Comparison of ENCODE assay signal across 21 mouse cellular contexts in the genomic region with DNA sequence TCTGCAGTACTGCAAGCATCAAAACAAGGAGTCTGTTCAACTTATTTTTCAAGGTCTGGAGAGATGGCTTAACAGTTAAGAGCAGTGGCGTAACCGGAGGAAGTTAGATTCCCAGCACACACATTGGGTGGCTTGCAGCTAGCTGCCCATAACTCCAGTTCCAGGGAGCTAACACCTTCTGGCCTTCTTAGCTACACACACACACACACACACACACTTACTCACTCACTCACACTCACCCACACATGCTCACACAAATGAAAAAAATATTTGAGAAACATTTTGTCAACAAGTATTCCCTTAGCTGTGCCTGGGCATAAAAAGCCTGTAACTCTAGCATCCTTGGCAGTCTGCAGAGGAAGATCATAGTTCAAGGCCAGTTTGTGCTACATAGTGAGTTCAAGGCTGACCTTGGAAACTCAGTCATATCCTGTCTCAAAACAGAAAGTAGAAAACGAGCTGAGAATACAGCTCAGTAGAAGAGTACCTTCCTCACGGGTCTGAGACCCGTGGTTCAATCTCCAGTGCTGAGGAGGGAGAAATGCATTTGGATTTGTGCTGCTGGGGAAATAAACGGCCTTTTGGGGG. TPM values are rescaled to one million over a fixed set of nuclear protein-coding genes. Genes with fewer than 3 reads are reported as not detected.
DNase-seq lines count a peak whose midpoint lies in the region; TF ChIP-seq lines count a peak whose summit lies in the region.
"Had no signal": no experiment of that assay in that cellular context is flagged by ENCODE, and none has a peak within 500 bp of the region (broad histone marks: within the 10 kb centered on the region; RNA-seq: fewer than 3 reads in every experiment).

No protein-coding gene starts in this region.

- peaks cover 28 to 84% of the 10 kb centered on the region in 2 experiments for H3K4me1 ChIP-seq in CH12.LX (ENCODE audit: control insufficient read depth in 1 of 2, insufficient read depth in 2 of 2)
- peaks cover 15% of the 10 kb centered on the region for H3K4me1 ChIP-seq in testis, adult 2 months (ENCODE audit: control insufficient read depth, insufficient read depth, low read length)
- H3K4me1 ChIP-seq: liver, embryonic 12.5 days; lung, embryonic 15.5 days; midbrain, embryonic 15.5 days had no signal

- TF ChIP-seq POLR2A in CH12.LX (IDR thresholded peaks at IDR 0.05; ENCODE audit: low read depth, low read length), result no peak
- TF ChIP-seq POLR2A in testis, adult 2 months (IDR thresholded peaks at IDR 0.05; ENCODE audit: control insufficient read depth, low read depth, low read length), result no peak

- no peak for DNase-seq in gastrocnemius, adult 2 months
- DNase-seq in gastrocnemius, postnatal 10 days, result no peak
- no peak for DNase-seq in CH12.LX (ENCODE audit: extremely low read depth)
- peak; percentile 19 for DNase-seq in brain, adult 2 months (ENCODE audit: low read depth, low spot score)
- DNase-seq in spleen, postnatal 10 days (ENCODE audit: low spot score in 2 of 2), result no peak
- no peak for DNase-seq in heart, adult 8-10 months (ENCODE audit: low spot score)
- DNase-seq in cerebellum, adult 11 months, result no peak
- DNase-seq: cerebellum, adult 8-10 months; gastrocnemius, postnatal 25 days; heart, postnatal 4 days; kidney, adult 11 months; kidney, postnatal 10 days; right cerebral cortex, adult 18-20 months had no signal

- in situ Hi-C loops in CH12.LX (cut with MboI; ENCODE audit: low pct_ligation_motif_present, low pct_unique_long_range_greater_than_20kb, low sequenced_read_pairs), result no loop called here

- H3K27ac ChIP-seq in gastrocnemius, adult 2 months, result peak overlapping the region; percentile 38; the same call in 1 of the 2 replicates
- H3K27ac ChIP-seq in CH12.LX (ENCODE audit: insufficient read depth, low read depth), result no peak overlapping the region
- H3K27ac ChIP-seq in testis, adult 2 months (ENCODE audit: control insufficient read depth, insufficient read depth, low read depth, low read length), result peak overlapping the region; percentile 88
- H3K27ac ChIP-seq: embryonic facial prominence, embryonic 15.5 days; liver, embryonic 12.5 days; lung, embryonic 15.5 days; macrophage; midbrain, embryonic 15.5 days had no signal

- TF ChIP-seq CTCF in gastrocnemius, adult 2 months (IDR thresholded peaks at IDR 0.05), result no peak
- no peak for TF ChIP-seq CTCF in CH12.LX (conservative IDR thresholded peaks at IDR 0.05 in 1 of 2, IDR thresholded peaks at IDR 0.05 in 1 of 2; ENCODE audit: low read depth in 2 of 2, low read length in 2 of 2)
- no peak for TF ChIP-seq CTCF in testis, adult 2 months (IDR thresholded peaks at IDR 0.05; ENCODE audit: control insufficient read depth, insufficient read depth, insufficient replicate concordance, low read depth, low read length)

- no peak overlapping the region for H3K4me2 ChIP-seq in CH12.LX (ENCODE audit: insufficient read depth, low read depth, poor library complexity, severe bottlenecking)
- H3K4me2 ChIP-seq: embryonic facial prominence, embryonic 15.5 days; heart, embryonic 12.5 days; liver, embryonic 12.5 days; lung, embryonic 15.5 days; midbrain, embryonic 15.5 days had no signal

- no peak overlapping the region for H3K4me3 ChIP-seq in gastrocnemius, adult 2 months
- H3K4me3 ChIP-seq in CH12.LX (replicated peaks in 1 of 3; ENCODE audit: low read depth in 2 of 3, low read length in 2 of 3, poor library complexity in 1 of 3), result no peak overlapping the region
- H3K4me3 ChIP-seq in testis, adult 2 months (ENCODE audit: control insufficient read depth, low read depth, low read length), result no peak overlapping the region
- H3K4me3 ChIP-seq: embryonic facial prominence, embryonic 15.5 days; heart, embryonic 12.5 days; liver, embryonic 12.5 days; lung, embryonic 15.5 days; midbrain, embryonic 15.5 days had no signal

- intact Hi-C loops in gastrocnemius, adult 2 months (cut with DNase I), result no loop called here

- TF ChIP-seq EP300 in CH12.LX (IDR thresholded peaks at IDR 0.05; ENCODE audit: low read length), result no peak

- H3K79me2 ChIP-seq in CH12.LX (replicated peaks; ENCODE audit: control insufficient read depth, extremely low read depth, insufficient read depth, poor library complexity, severe bottlenecking), result no peaks in the 10 kb centered on the region

- no peaks in the 10 kb centered on the region for H3K27me3 ChIP-seq in CH12.LX (replicated peaks)
- no peaks in the 10 kb centered on the region for H3K27me3 ChIP-seq in testis, adult 2 months (ENCODE audit: control insufficient read depth, insufficient read depth, low read length)
- H3K27me3 ChIP-seq: embryonic facial prominence, embryonic 15.5 days; heart, embryonic 12.5 days; lung, embryonic 15.5 days; midbrain, embryonic 15.5 days had no signal

- no peak for TF ChIP-seq RAD21 in CH12.LX (IDR thresholded peaks at IDR 0.05; ENCODE audit: low read depth, low read length)

- H3K9ac ChIP-seq in CH12.LX (ENCODE audit: insufficient read depth, low read depth), result no peak overlapping the region
- H3K9ac ChIP-seq: embryonic facial prominence, embryonic 15.5 days; heart, embryonic 12.5 days; liver, embryonic 12.5 days; lung, embryonic 15.5 days; midbrain, embryonic 15.5 days had no signal

- dilution Hi-C loops in CH12.LX (cut with MboI; ENCODE audit: extremely low pct_ligation_motif_present, extremely low pct_unique_long_range_greater_than_20kb, low sequenced_read_pairs), result no loop called here

- H3K9me3 ChIP-seq in CH12.LX (replicated peaks; ENCODE audit: low read length), result peaks cover 20% of the 10 kb centered on the region
- H3K9me3 ChIP-seq: embryonic facial prominence, embryonic 15.5 days; heart, embryonic 12.5 days; liver, embryonic 12.5 days; lung, embryonic 15.5 days; midbrain, embryonic 15.5 days had no signal

- H3K36me3 ChIP-seq in CH12.LX (replicated peaks in 1 of 2; ENCODE audit: control insufficient read depth in 1 of 2, insufficient read depth in 1 of 2, low read length in 1 of 2), result peaks cover 31 to 82% of the 10 kb centered on the region in 2 experiments
- no peaks in the 10 kb centered on the region for H3K36me3 ChIP-seq in testis, adult 2 months (ENCODE audit: control insufficient read depth, insufficient read depth, low read length)
- H3K36me3 ChIP-seq: embryonic facial prominence, embryonic 15.5 days; heart, embryonic 12.5 days; liver, embryonic 12.5 days; lung, embryonic 15.5 days; midbrain, embryonic 15.5 days had no signal

TF ChIP-seq in CH12.LX, 34 proteins besides CTCF, POLR2A, EP300 and RAD21:
- TF ChIP-seq ZNF384 (IDR thresholded peaks at IDR 0.05; ENCODE audit: low read depth, low read length), result 0 out of 2 replicates have a peak, but pooled peaks have one; percentile 7
- no peak for TF ChIP-seq POLR2AphosphoS2 (IDR thresholded peaks at IDR 0.05; ENCODE audit: low read depth, low read length)
TF ChIP-seq in CH12.LX: peak in this region for 1.

RNA-seq across cellular contexts. Expression of a gene that starts 5.8 kb away (rescaled TPM):
- under 1 TPM; 0.13 to 0.22 TPM for total RNA-seq in gastrocnemius, adult 2 months (2021)
- under 1 TPM; 0.56 to 0.82 TPM for total RNA-seq in gastrocnemius, postnatal 10 days (2021)
- total RNA-seq in CH12.LX (2012; rRNA removed) (38.9 and 49.5 TPM in 2 replicates), CH12.LX (2014; rRNA removed) (60.5 and 66.9 TPM in 2 replicates)
- polyA plus RNA-seq in CH12.LX (2012; ENCODE audit: insufficient read length, low read depth), result 64.0 and 69.8 TPM in 2 replicates
- polyA plus RNA-seq in testis, adult 2 months (2012; rRNA removed), result 0.89 and 1.1 TPM in 2 replicates
- 1 to 10 TPM; 1.3 to 2.3 (median 1.7) TPM for total RNA-seq in heart, adult 8-10 months (2022)
- polyA plus RNA-seq: forebrain, embryonic 11.5 days; liver, embryonic 12.5 days had no signal

RNA-seq across cellular contexts. Expression of a gene that starts 19.7 kb away (rescaled TPM):
- total RNA-seq in gastrocnemius, adult 2 months (2021), result 10 to 100 TPM; 11.4 to 13.3 TPM
- total RNA-seq in gastrocnemius, postnatal 10 days (2021), result 10 to 100 TPM; 10.2 to 13.2 TPM
- total RNA-seq in CH12.LX (2012; rRNA removed), result 43.1 and 51.8 TPM in 2 replicates
- total RNA-seq in CH12.LX (2014; rRNA removed), result 73.7 and 88.8 TPM in 2 replicates
- 69.1 and 83.7 TPM in 2 replicates for polyA plus RNA-seq in CH12.LX (2012; ENCODE audit: insufficient read length, low read depth)
- polyA plus RNA-seq in testis, adult 2 months (2012; rRNA removed), result 3.7 and 3.9 TPM in 2 replicates
- total RNA-seq in heart, adult 8-10 months (2022), result 10 to 100 TPM; 13.4 to 17.9 (median 15.3) TPM

RNA-seq across cellular contexts. Expression of a gene that starts 42.5 kb away (rescaled TPM):
- 10 to 100 TPM in 1 of 2 experiments, 1 to 10 TPM in 1; 9.8 to 13.6 TPM for total RNA-seq in gastrocnemius, adult 2 months (2021)
- total RNA-seq in gastrocnemius, postnatal 10 days (2021), result 1 to 10 TPM; 7.4 to 8.5 TPM
- 2.8 and 3.4 TPM in 2 replicates for total RNA-seq in CH12.LX (2012; rRNA removed)
- 2.2 and 3.2 TPM in 2 replicates for total RNA-seq in CH12.LX (2014; rRNA removed)
- 1.7 and 2.5 TPM in 2 replicates for polyA plus RNA-seq in CH12.LX (2012; ENCODE audit: insufficient read length, low read depth)
- polyA plus RNA-seq in testis, adult 2 months (2012; rRNA removed), result 16.1 and 16.3 TPM in 2 replicates
- total RNA-seq in heart, adult 8-10 months (2022), result 10 to 100 TPM; 20.5 to 27.4 (median 23.8) TPM

RNA-seq across cellular contexts. Expression of a gene that starts 53.0 kb away (rescaled TPM):
- 10 to 100 TPM; 44.5 to 47.1 TPM for total RNA-seq in gastrocnemius, adult 2 months (2021)
- total RNA-seq in gastrocnemius, postnatal 10 days (2021), result 10 to 100 TPM; 34.5 to 42.6 TPM
- total RNA-seq in CH12.LX (2012; rRNA removed) (35.0 and 39.4 TPM in 2 replicates), CH12.LX (2014; rRNA removed) (23.2 and 25.4 TPM in 2 replicates)
- 50.6 and 56.0 TPM in 2 replicates for polyA plus RNA-seq in CH12.LX (2012; ENCODE audit: insufficient read length, low read depth)
- 16.3 and 17.0 TPM in 2 replicates for polyA plus RNA-seq in testis, adult 2 months (2012; rRNA removed)
- total RNA-seq in heart, adult 8-10 months (2022), result 10 to 100 TPM; 63.6 to 76.6 (median 67.9) TPM

Comparison
In these comparisons a context has a peak if more than half of its experiments do, and no peak if none do; other contexts are left out.
1. RNA of a gene that starts 5.8 kb away (total RNA-seq): 38.9 to 66.9 TPM in CH12.LX; 1.3 to 2.3 TPM in heart, adult 8-10 months, 0.56 to 0.82 TPM in gastrocnemius, postnatal 10 days and 0.13 to 0.22 TPM in gastrocnemius, adult 2 months; every median in the first group is over 10 times any median in the second.